Mouse (Mus musculus): Measurements from ENCODE around the gene Tmem209.

Tmem209 gene

GRCm38 (mm10) chr6:30460750-30461446 is 48.7 kb downstream of the Tmem209 start:
- peak; percentile 91 for DNase-seq

GRCm38 (mm10) chr6:30459811-30460749 is 49.5 kb downstream of the Tmem209 start:
- peak; percentile 77 for DNase-seq

- DNase-seq, result no peak
Observed at GRCm38 (mm10) chr6:30459056-30459747, 50.4 kb downstream of the Tmem209 start.

GRCm38 (mm10) chr6:30458626-30459025 is 51.0 kb downstream of the Tmem209 start:
- DNase-seq, result no peak

- no peak for DNase-seq
Observed at GRCm38 (mm10) chr6:30456991-30457390, 52.6 kb downstream of the Tmem209 start.

- DNase-seq, result no peak
Observed at GRCm38 (mm10) chr6:30439576-30439975, 70.0 kb downstream of the Tmem209 start.

- DNase-seq, result no peak
Observed at GRCm38 (mm10) chr6:30437054-30437453, 72.5 kb downstream of the Tmem209 start.

GRCm38 (mm10) chr6:30436476-30436875 is 73.1 kb downstream of the Tmem209 start:
- no peak for DNase-seq

- DNase-seq, result no peak
Observed at GRCm38 (mm10) chr6:30432461-30433192, 77.0 kb downstream of the Tmem209 start.
